Mouse (Mus musculus) retina, postnatal 7 days (tissue): ENCODE measurements at regions not wholly inside any gene's neighbourhood (a gene's known extent, or its start where the extent isn't known, plus 50 kb on each side); places are given as distances from the start of the nearest gene placed in this dataset.

Experiments used
- DNase-seq: peaks from one replicate; pipeline ENCODE4 v3.0.0-alpha.2; 2012; ENCODE audit warnings: low read depth, low spot score

DNA sequence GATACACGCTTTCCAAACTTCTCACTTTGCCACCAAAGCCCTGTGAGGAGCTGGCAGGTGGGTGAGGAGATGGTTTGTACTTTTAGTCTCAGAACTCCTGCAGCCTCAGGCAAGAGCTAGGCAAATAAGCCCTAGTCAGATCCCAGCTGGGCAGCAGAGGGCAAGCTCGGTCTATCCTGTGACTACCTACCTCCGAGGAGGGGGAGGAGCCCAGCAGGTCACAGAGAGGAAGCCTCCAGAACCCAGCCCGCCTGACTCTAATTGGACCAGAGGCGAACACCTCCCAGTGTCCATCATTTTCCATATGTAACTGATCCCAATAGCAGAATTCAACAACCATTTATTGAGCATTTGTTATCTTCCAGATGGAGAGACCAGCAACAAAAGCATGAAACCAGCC is 237.0 kb upstream of the Rgma start:
- DNase-seq, result no peak

DNA sequence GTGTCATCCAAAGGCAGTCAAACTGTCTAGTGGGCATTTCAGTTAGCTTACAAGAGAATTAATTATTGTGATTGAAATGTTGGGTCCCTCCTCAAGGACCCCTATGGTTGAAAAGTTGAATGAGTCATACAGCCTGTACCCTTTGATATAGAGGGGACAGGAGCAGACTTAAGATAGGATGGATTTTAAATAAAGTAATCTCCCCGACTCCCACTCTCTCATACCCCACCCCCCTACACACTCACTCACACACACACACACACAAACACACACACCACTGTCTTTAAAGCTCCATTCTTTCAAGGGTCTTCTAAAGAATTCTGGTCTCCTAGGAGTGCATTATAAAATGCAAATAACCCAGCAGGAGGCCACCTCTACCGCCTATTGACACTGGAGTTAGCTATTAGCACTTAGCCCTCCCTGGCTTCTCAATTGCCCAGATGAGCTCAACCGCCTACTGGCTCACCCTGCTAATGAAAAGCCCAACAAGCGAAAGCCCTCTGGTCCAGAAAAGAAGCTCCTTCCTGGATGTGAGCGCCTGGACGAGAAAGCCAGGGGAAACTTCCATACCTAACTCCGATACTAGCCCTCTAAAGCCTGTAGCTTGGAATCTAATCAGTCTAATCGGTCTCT is 236.3 kb upstream of the Rgma start:
- DNase-seq, result no peak

DNA sequence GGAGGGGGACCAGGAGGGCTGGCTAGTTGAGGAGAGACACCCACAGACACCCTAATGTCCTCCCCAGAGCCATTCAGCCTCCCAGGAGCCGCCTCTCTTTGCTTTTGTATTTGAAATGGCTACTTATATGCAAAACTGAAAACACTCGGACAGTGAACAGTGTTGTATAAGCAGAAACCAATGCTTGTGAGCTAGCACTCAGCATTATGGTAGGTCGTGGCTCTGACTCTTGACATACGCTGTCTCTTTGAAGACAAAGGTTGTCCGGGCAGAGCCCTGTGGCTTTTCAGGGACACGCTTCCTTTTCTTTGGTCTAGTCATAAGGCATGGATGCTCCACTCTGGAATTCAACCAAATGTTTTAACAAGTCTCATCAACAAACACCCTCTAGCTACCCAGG is 235.4 kb upstream of the Rgma start:
- DNase-seq, result no peak

GRCm38 (mm10) chr7:73141167-73141566 is 234.1 kb upstream of the Rgma start:
- no peak for DNase-seq

DNA sequence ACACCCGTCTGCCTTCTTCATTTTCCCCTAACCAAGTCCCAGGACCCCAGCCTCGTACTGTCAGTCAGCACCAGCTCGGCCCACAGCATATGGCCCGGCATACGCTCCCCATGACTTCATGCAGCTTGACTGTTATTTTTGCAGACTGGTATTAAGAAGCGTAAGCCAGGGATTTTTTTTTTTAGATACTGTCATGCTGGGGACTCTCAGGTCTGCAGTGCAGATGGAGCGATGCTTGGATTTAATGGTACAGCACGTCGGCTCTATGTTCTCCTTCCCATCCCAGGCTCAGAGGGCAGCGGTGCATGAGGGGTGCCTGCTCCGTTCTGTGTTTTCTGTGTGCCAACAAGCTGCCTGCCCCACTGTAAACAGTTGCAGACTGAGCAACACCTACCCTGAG is 231.4 kb upstream of the Rgma start:
- no peak for DNase-seq

DNA sequence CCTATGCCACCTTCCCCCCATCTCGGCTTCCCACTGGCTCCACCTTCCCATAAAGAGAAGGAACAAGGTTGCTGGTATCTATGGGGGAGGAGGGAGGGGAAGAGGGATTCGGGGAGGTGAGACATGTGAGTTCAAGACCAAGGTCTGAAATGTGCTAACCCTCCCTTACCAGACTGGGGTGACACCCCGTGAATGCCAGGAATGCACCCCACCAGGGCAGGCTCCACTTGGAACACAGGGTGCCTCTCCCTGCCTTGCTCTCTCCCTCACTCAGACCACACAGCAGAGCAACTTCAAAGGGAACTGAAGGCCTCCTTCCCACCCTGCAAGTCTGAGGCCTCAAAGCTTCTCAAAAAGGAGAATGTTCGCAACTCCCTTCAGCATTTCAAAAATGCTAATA is 230.5 kb upstream of the Rgma start:
- DNase-seq, result no peak

GRCm38 (mm10) chr7:73147251-73147650 is 228.1 kb upstream of the Rgma start:
- no peak for DNase-seq

DNA sequence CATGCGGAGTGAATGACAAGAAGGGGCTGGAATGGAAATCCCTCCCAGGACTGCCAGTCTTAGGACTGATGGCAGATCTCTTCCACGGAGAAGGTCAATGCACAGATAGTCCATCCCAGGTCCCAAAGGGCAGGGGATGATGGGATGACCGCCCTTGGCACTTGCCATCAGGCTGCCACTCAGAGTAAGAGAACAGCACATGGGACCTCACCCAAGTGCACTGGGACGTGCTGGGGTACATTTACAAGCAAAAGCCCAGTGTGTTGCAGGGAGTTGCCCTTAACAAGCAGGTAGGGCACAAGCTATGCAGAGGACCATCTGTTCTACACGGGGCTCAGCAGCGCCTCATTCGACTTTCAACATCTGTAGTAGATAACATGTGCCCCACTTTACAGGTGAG is 224.9 kb upstream of the Rgma start:
- DNase-seq, result no peak

DNA sequence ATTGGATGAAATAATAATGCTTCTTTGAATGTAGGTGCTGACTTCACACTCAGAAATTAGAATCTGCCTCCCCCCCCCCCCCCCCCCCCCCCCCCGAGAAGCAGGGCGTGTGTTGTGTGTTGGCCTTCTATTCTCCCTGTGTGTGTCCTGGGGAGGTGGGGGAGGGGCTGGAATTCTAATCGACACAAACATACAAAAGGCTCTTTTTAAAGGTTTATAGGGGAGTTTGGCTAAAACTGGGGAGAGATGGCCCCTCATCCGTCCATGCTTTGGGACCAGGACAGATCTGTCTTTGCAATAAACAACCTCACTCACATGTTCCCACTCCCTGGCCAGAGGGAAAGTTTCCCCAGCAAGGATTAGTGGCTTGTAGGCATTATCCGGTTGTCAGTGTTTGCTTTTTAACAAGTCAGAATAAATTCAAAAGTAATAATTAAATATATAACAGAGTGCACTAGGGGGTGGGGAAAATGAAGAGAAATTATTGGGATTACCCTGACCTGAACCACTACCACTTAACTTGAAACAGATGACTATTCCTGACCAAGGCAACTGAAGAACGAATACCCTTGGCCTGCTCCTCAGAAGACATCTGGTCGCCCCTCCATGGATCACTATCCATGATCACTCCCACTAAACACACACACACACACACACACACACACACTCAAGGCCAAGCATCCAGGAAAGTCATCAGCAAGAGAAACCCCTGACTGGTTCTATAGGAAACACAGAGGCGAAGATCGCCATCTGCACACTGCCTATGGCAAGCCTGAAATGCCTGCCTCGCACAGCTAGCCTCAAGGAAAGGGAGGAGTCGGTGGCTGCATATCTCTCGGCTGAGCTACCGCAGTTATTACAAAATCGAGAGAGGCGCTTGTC is 223.5 kb upstream of the Rgma start:
- DNase-seq, result no peak

DNA sequence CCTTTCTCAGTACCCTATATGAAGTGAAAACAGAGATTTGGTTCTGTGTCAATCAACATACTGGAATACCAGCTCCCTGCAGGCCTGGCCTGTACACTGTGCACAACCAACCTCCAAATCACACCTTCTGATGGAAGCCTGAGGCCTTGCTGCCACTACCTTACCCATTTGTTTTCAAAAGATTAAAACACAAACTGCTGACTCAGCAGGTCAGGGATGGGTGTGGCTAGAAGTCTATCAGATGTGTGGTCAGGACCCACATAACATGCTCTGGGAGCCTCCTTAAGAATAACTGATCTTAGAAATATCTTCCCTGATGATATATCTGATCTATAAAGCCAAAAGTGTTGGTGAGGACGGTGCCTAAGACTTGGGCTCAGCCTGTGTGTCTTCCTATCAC is 221.6 kb upstream of the Rgma start:
- DNase-seq, result no peak

- DNase-seq, result no peak
Measured at GRCm38 (mm10) chr7:73158833-73159232, 216.5 kb upstream of the Rgma start.

DNA sequence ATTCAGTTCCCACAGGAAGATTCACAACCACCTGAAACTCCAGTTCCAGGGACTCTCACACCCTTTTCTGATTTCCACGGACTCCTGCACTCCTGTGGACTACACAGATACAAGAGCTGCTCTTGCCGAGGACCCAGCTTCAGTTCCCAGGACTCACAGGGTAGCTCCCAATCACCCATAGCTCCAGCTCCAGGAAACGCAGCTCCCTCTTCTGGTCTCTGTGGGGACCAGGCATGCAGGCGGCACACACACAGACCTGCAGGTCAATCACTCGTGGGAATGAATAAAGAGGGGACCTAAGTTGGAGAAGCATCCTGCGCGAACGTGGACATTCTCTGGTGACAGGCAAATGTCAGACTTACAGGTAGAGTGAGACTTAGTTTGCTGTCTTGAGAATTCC is 214.3 kb upstream of the Rgma start:
- no peak for DNase-seq

- no peak for DNase-seq
Measured at GRCm38 (mm10) chr7:73163687-73164086, 211.6 kb upstream of the Rgma start.

- no peak for DNase-seq
Measured at GRCm38 (mm10) chr7:73165521-73165920, 209.8 kb upstream of the Rgma start.

DNA sequence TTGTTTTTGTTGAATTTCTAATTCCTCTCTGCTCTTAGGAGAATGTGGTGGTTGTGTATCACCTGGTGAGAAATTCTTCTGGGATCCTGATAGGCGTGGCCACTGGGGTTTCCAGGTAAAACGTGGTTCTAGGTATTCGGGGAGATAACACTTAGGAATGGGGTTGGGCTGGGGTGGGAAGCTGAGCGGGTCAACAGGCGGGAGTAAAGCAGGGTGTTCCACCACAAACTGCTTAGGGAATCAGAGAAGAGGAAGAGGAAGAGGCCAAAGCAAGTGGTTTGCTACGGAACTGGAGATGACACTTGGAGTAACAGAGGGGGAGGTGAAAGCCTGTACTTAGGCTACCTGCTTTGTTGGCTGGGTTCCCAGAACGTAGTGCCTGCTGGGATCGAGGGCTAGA is 205.9 kb upstream of the Rgma start:
- no peak for DNase-seq

DNA sequence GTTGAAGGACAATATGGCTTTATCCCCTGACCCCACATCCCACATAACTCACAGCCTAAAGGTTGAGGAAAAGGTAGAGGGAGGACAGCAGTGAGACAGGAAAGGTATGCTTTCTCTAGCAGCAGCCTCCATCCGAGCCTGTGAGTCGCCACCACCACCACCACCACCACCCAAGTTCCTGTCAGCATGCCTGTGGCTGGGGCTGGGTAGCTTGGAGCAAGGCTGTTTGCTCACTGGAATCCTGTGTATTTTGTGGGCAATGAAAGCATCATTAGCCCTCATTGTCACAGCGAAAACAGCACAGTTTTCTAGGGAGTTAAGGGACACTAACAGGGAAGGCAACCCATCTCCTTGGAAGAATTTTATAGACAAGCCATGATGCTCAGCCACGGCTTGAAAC is 202.7 kb upstream of the Rgma start:
- DNase-seq, result no peak

DNA sequence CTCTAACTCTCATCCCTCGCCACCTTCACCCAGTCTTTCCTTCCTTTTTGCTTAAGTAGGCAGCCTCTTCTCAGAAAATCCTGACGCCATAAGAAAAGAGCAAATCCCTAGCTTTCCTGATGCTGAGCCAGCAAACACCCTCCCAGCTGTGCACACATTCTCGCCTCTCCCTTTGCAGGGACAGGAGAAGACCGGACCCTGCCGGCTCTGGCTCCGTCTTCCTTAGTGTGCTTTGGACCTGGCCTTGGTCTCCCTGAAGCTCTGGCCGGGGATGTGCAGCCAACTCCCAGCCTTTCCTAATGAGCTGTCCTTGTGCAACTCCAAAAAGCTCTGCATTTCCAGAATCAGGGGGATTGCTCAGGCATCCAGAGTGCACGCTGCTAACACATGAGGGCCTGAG is 191.5 kb upstream of the Rgma start:
- DNase-seq, result no peak

DNA sequence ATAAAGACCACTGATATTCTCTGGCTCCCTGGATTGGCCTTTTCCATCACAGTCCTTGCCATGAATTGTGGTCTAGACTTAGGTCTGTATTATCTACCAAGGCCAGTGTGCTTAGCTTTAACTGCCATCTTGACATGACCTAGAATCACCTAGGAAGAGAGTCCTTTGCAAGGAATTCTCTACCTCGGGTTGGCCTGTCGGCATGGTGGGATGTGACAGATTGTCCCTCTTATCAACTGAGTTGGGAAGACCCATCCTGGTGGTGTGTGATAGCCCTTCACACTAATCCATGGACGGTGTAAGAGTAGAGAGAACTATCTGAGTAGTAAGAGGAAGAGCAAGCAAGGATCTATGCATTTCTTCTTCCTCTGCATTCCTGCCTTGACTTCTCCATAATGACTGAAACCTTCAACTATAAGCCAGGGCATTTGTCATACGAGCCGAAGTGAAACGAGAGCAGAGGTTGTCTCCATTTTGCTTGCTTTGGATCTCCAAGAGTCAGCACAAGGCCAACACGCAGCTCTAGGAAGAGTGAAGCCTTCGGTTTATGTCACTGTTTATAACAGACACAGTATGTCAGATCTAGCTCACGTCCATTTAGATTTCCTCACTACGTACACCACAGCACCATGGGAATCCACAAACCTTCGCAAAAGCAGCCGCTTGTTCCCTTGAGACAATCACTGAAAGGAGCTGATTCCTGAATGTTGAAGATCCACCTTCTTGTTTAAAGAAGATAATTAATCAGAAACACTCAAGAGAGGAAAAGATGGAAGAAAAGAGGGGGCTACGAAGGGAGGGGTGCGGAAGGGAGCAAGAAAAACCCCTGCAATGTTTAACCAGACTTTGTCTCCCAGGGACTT is 190.9 kb upstream of the Rgma start:
- no peak for DNase-seq

DNA sequence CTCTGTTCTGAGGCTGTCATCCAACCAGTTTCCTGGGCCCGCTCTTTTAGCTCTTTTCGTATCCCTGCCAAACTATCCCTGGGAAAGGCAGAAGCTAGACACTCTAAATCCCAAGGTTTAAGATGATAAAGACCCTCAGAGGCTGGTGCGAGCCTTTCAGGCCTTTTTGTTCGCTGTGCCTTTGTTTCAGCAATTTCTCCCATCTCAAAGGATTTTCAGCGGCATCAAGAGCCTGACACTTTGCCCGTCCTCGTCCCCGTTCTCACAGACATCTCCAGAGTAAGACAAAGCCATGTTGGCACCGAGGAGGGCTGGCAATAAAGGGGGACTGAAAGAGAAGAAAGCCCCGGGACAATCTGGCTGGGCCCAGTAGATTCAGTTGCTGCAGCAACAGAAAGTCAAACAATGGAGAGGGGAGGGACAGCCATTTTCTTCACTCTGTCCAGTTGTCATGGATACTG is 190.2 kb upstream of the Rgma start:
- no peak for DNase-seq

DNA sequence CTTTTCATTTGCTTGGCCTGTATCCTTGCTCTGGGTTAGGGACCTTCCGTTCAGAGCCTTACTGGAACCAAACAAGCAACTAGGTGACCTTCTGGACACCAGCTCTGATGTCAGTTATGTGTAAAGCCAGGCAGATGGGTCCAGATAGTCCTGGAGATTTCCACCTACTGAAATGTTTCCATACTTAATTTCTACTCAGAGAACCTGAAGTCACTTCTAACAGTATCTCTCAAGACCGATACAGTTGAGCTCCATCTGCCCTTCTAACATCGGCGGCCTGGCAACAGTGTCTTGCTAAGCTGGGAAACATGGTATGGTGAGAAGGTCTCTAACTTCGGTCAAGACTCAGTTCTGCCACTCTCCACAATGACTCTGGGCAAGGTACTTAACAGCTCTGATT is 189.7 kb upstream of the Rgma start:
- no peak for DNase-seq

DNA sequence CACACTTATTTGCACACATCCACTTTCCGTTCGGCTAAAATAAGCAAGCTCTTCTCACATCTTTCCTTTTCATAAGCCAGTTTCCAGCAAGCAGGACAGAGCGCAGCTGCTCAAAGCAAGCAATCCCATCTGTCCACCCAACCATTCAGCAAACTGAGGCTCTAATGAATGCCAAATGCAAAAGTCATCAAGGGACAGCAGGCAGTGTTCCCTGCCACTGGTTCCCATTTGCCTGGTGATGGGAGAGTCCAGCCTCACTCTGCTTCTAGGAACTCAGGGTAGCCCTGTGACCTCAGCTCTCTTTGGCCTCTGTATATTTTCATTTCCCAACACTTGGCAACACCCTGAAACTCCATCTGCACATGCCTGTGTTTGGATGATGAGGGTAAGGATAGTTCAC is 188.8 kb upstream of the Rgma start:
- no peak for DNase-seq
